Mouse (Mus musculus) ES-E14 (cell line): ENCODE measurements around the gene Fus.

Experiments
- CHD2 ChIP-seq: IDR thresholded peaks from 2 replicates; pipeline ENCODE4 v1.6.1; 2014; ENCODE audit warnings: mild to moderate bottlenecking, low read depth, low read length, inconsistent platforms
- HCFC1 ChIP-seq: IDR thresholded peaks from 2 replicates; pipeline ENCODE4 v1.6.1; 2012; ENCODE audit warnings: low read length, inconsistent platforms, borderline replicate concordance; ENCODE audit not compliant: insufficient read depth
- MAFK ChIP-seq: IDR thresholded peaks from 2 replicates; pipeline ENCODE4 v1.6.1; 2014; ENCODE audit warnings: mild to moderate bottlenecking, low read depth, low read length, inconsistent platforms; ENCODE audit not compliant: insufficient read depth
- ZC3H11A ChIP-seq: IDR thresholded peaks from 2 replicates; pipeline ENCODE4 v1.6.1; 2012; ENCODE audit warnings: low read depth, mild to moderate bottlenecking, inconsistent platforms, low read length, borderline replicate concordance
- ZNF384 ChIP-seq: IDR thresholded peaks from 2 replicates; pipeline ENCODE4 v1.6.1; 2012; ENCODE audit warnings: low read depth, low read length, inconsistent platforms

GRCm38 (mm10) chr7:127919290-127919689, 48.0 kb upstream of the Fus start:
- TF ChIP-seq ZNF384 (no peak), ZC3H11A (no peak), MAFK (no peak), HCFC1 (no peak), CHD2 (no peak)
